Mouse (Mus musculus): ENCODE results near the gene Trub2. TPM values are rescaled to one million over a fixed set of nuclear protein-coding genes. Genes with fewer than 3 reads are reported as not detected.
"Not testable (repeated sequence)": the region's sequence is repeated elsewhere in the genome, so short reads cannot be mapped to it uniquely, and the experiment has no call there.

Trub2 gene
- total RNA-seq, 2 experiments from 2014 or later, result 47.7 to 48.6 TPM

- Histone ChIP-seq H3K27ac (no peak overlapping the region), H3K4me3 (no peak overlapping the region)
- no peak for TF ChIP-seq CTCF (conservative IDR thresholded peaks at IDR 0.05)
- no peak for DNase-seq (ENCODE audit: low spot score in 2 of 2)
These were observed 27.5 kb upstream of the Trub2 start for GRCm38 (mm10) chr2:29815678-29816371.

GRCm38 (mm10) chr2:29803400-29803831 lies 15.1 kb upstream of the Trub2 start:
- H3K27ac ChIP-seq, result peak overlapping the region; percentile 94
- no peak for DNase-seq (ENCODE audit: low spot score in 2 of 2)
- TF ChIP-seq CTCF (conservative IDR thresholded peaks at IDR 0.05), result peak; percentile 62
- H3K4me3 ChIP-seq, result peak overlapping the region; percentile 81

GRCm38 (mm10) chr2:29802827-29803201 lies 14.5 kb upstream of the Trub2 start:
- H3K27ac ChIP-seq, result peak overlapping the region; percentile 94
- no peak for DNase-seq (ENCODE audit: low spot score in 2 of 2)

GRCm38 (mm10) chr2:29802075-29802826 lies 13.9 kb upstream of the Trub2 start, which contains the start of gene Slc27a4:
TSS of gene Slc27a4 (plus strand) at chr2:29802634.
- Histone ChIP-seq H3K4me3 (peak within 1 kb of the TSS; percentile 81), H3K27ac (peak within 1 kb of the TSS; percentile 94)
- peak; percentile 96 to 98 for DNase-seq (ENCODE audit: low spot score in 2 of 2)
- TF ChIP-seq CTCF (conservative IDR thresholded peaks at IDR 0.05), result 0 out of 2 replicates have a peak, but pooled peaks have one; percentile 8

More at GRCm38 (mm10) chr2:29802827-29803201, 14.5 kb upstream of the Trub2 start:
- TF ChIP-seq CTCF (conservative IDR thresholded peaks at IDR 0.05), result no peak
- H3K4me3 ChIP-seq, result peak overlapping the region; percentile 81

- DNase-seq (ENCODE audit: low spot score in 2 of 2), result no peak
- Histone ChIP-seq H3K4me3 (no peak overlapping the region), H3K27ac (no peak overlapping the region)
- no peak for TF ChIP-seq CTCF (conservative IDR thresholded peaks at IDR 0.05)
These were observed 4.6 kb upstream of the Trub2 start for GRCm38 (mm10) chr2:29792772-29793487.

GRCm38 (mm10) chr2:29787104-29787917 lies 991 bp downstream of the Trub2 start, which contains the start of gene Coq4:
TSS of gene Coq4 (plus strand) at chr2:29787493.
- peak; percentile 92 for DNase-seq (ENCODE audit: low spot score in 2 of 2)
- peak within 1 kb of the TSS; percentile 75 for H3K4me3 ChIP-seq
- TF ChIP-seq CTCF (conservative IDR thresholded peaks at IDR 0.05), result no peak
- H3K27ac ChIP-seq, result peak within 1 kb of the TSS; percentile 87

- TF ChIP-seq CTCF (conservative IDR thresholded peaks at IDR 0.05), result no peak
- no peak overlapping the region for H3K27ac ChIP-seq
- no peak for DNase-seq (ENCODE audit: low spot score in 2 of 2)
- H3K4me3 ChIP-seq, result no peak overlapping the region
These were observed 4.0 kb downstream of the Trub2 start for GRCm38 (mm10) chr2:29784290-29784689.

GRCm38 (mm10) chr2:29781256-29781655 lies 7.0 kb downstream of the Trub2 start:
- H3K4me3 ChIP-seq; H3K27ac ChIP-seq; DNase-seq (ENCODE audit: low spot score in 2 of 2): not testable (repeated sequence)

- no peak overlapping the region for H3K27ac ChIP-seq
- no peak for DNase-seq (ENCODE audit: low spot score in 2 of 2)
- no peak for TF ChIP-seq CTCF (conservative IDR thresholded peaks at IDR 0.05)
- H3K4me3 ChIP-seq, result no peak overlapping the region
These were observed 15.0 kb downstream of the Trub2 start for GRCm38 (mm10) chr2:29773323-29773722.

GRCm38 (mm10) chr2:29771611-29772461 lies 16.5 kb downstream of the Trub2 start:
- no peak for TF ChIP-seq CTCF (conservative IDR thresholded peaks at IDR 0.05)
- DNase-seq (ENCODE audit: low spot score in 2 of 2), result no peak
- Histone ChIP-seq H3K27ac (no peak overlapping the region), H3K4me3 (no peak overlapping the region)

- Histone ChIP-seq H3K4me3 (no peak overlapping the region), H3K27ac (no peak overlapping the region)
- TF ChIP-seq CTCF (conservative IDR thresholded peaks at IDR 0.05), result peak; percentile 47
- no peak for DNase-seq (ENCODE audit: low spot score in 2 of 2)
These were observed 18.1 kb downstream of the Trub2 start for GRCm38 (mm10) chr2:29770162-29770561.

Measured in layer of hippocampus, adult 2 months (tissue).